Mouse (Mus musculus): ENCODE data around the gene 4930535I16Rik.
"Not testable (repeated sequence)": the region's sequence is repeated elsewhere in the genome, so short reads cannot be mapped to it uniquely, and the experiment has no call there.

4930535I16Rik gene

DNA sequence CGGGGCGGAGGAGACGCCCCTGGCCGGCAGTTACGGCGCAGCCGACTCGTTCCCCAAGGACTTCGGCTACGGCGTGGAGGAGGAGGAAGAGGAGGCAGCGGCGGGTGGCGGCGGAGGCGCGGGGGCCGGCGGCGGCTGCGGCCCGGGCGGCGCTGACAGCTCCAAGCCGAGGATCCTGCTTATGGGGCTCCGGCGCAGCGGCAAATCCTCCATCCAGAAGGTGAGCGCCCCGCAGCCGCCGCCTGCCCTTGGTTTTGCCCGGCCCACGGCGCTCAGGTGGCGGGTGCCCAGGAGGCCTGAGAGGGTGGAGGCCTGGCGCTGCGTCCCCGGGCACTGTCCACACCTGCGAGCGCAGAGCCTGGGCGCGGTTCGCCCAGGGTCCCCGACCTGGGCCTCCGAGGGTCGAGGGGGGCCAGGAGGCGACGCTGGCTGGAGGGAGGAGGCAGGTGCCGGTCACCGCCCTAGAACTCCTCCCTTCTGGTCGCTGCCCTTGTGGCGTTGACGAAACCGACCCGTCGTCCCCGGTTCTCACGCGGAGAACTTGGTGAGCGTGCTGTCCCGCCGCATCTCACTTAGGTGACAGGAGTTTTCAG lies at the start of gene 4930535I16Rik:
Gene 4930535I16Rik, minus strand, starts transcription at position 475 of the 593 bp plus-strand sequence.
- DNase-seq (ENCODE audit: low read depth) = no peak

GRCm38 (mm10) chr4:123962721-123963120 lies 44.9 kb upstream of the 4930535I16Rik start:
- DNase-seq (ENCODE audit: low read depth) = no peak

DNA sequence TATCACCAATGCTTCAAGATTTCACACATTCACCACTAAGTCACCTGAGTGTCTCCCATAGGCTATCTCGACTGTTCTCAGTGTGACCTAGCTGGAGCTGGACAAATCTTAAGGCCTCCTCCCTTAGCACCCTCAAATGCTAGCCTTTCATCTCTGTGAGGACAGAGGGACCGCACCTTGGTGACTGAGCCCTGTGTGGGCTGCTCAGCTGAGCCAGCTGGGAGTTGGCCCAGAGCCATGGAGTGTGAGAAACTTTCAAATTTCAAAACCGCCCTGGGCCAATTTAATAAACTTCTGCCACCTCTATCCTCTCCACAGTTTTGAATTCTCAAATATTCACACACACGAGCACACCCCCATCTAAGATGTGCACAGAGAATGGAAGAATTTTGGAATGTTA lies 43.1 kb upstream of the 4930535I16Rik start:
- DNase-seq (ENCODE audit: low read depth) = no peak

DNA sequence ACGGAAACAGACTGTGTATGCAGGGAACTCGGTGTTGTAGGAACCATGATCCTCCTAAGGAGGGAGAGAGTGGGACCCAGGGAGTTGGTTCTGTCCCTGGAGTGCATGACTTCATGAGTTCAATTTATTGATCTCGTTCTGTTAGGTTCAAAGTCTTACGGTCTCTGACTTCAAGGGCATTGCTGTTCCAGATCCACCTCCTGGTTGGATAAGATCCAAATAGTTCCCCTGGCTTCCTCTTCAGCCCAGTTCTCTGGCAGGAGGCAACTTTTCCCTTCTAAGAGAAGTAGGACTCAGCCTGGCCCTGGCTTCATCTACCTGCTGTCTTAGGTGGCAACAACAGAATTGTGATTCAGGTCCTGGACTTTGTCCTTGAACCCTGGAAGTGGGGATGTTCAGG lies 40.1 kb upstream of the 4930535I16Rik start:
- no peak for DNase-seq (ENCODE audit: low read depth)

- DNase-seq (ENCODE audit: low read depth) = no peak
These were observed 39.6 kb upstream of the 4930535I16Rik start for GRCm38 (mm10) chr4:123957492-123957808.

DNA sequence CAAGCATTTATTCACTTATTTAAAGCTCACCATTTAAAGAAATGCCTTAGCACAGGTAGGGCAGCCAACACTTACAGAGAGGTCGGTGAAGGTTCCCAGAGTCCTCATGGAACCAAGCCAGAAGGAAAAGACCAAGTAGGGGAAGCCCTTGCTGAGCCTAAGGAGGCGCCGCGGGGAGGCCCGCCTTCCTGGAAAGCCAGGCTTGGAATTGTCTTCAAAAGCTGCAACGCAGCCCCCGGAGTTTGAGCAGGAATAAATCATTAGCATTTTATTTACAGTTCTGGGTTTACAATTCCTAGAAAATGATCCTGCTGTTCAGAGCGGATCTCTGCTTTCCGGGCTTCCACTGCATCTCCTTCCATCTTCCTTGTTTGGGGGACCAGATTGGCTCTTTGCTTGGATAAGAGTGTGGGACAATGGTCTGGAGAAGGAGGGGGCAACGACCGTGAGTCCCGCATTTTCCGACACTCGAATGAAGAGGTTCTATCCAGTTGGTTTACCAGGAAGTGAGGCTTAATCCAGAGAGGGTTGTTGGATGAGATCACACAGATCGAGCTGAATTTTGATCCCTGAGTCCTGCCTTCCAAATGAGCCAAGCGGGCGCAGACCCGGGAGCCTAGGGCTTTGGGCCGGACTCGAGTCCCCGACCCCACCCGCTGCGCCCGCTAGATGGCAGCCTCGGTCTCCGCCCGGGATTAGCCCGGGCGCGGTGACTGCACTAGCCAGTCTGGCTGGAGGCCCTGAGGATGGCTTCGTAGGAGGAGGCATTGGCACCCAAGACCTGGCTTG lies 39.1 kb upstream of the 4930535I16Rik start:
- DNase-seq (ENCODE audit: low read depth) = peak; percentile 14

DNA sequence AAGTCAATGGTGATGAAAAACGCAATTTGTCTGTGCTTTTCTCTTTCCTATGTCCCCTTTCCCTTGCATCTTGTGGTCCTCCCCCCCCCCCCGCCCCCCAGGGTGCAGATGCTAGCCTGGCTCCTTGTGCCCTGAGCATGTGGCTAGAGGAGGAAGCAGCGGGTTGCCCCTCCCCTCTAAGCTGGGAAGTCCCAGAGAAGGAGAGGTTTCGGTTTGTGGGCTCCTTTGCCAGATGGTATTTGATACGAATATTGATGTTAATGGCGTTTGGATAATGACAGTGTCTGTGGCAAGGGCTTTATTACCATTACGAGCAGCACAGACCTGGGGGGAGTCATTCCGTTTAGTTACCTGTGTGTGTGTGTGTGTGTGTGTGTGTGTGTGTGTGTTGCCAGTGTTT lies 34.2 kb upstream of the 4930535I16Rik start:
- no peak for DNase-seq (ENCODE audit: low read depth)

DNA sequence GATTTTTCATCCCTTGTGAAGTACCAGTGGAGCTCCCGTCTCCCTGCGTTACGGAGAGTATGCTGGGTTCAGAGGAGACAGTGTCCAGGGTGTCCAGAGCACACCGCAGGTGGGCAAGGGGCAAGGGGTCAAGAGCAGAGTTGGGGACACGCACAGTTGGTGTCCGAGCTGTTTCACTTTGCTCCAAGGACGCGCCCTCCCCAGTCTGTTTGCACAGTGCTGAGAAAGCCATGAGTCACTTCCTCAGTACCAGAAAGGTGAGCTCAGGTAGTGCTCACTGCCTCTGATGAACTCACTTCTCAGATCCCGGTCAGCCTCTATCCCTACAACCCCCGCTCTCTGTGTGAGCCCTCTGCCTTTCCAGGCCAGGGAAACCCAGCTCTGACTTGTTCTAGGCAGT lies 31.8 kb upstream of the 4930535I16Rik start:
- no peak for DNase-seq (ENCODE audit: low read depth)

DNA sequence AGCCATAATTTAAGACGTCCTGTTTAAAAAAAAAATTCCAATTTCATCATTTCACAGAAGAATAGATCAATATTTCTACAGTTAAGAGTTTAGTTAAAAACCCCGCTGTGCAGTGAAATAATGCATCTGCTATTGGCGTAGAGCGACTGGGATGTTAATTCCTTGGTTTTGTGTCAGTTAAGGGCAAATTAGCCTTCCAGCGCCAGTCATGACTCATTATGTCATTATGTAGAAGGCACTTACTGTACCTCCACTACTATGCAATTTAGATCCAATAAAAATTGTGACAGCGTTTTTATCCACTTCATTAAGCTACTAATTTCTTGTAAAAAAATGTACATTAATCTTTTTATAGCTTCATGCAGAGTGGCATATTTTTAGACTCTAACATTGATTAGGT lies 31.1 kb upstream of the 4930535I16Rik start:
- DNase-seq (ENCODE audit: low read depth) = no peak

DNA sequence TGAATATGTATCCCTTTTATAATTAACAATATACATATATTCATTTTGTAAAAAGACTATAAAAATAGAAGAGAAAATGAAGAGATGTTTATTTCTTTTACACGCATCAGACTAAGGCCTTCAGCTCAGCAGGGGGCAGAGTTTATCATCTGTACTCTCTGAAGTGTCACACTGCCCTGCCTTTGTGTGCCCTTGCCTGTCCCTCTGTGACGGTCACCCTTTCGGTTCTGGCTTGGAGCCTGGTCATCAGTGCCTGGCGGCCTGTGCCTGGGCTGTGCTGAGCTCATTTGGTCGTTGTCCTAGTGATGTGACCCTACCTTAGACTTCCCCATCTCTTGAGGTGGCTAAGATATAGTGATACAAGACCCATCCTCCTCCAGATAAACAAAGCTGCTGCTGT lies 29.3 kb upstream of the 4930535I16Rik start:
- no peak for DNase-seq (ENCODE audit: low read depth)

DNA sequence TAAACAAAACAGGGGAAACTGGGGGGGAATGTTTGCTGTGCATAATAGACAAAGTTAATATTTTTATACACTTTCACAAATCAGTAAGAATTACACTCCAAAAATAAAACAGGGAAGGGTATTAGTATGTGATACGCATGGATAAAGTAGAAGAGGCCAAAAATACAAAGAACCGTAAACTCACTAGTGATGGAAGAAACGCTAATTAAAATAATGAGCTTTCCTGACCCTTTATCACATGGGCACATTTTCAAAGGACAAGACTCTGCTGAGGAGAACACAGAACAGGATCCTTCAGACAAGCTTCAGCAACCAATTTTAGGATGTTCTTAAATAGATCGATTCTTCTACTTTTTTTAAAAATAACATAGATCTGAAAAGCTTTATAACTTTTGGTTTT lies 28.9 kb upstream of the 4930535I16Rik start:
- DNase-seq (ENCODE audit: low read depth) = no peak

GRCm38 (mm10) chr4:123940878-123941277 lies 23.1 kb upstream of the 4930535I16Rik start:
- DNase-seq (ENCODE audit: low read depth) = not testable (repeated sequence)

GRCm38 (mm10) chr4:123939838-123940237 lies 22.0 kb upstream of the 4930535I16Rik start:
- DNase-seq (ENCODE audit: low read depth) = peak; percentile 64

- DNase-seq (ENCODE audit: low read depth) = no peak
These were observed 18.2 kb upstream of the 4930535I16Rik start for GRCm38 (mm10) chr4:123936059-123936458.

DNA sequence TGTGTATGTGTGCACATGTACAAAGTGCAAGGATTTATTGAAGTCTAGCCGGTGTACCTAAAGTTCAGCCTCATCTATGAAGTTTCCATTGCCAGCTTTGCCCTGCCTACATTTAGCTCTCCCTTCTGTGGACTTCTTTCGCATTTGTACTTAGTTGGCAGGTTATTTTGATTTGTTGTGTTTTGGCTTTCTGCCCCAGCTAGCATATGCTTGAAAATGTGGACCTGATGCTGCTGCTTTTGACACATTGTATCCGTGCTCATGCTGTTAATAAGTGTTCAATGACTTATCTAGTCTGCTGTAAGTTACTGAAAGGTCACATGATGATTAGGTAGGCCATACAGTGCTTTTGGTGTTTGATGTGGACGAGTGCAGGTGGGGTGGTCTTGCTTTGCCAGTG lies 16.5 kb upstream of the 4930535I16Rik start:
- no peak for DNase-seq (ENCODE audit: low read depth)

DNA sequence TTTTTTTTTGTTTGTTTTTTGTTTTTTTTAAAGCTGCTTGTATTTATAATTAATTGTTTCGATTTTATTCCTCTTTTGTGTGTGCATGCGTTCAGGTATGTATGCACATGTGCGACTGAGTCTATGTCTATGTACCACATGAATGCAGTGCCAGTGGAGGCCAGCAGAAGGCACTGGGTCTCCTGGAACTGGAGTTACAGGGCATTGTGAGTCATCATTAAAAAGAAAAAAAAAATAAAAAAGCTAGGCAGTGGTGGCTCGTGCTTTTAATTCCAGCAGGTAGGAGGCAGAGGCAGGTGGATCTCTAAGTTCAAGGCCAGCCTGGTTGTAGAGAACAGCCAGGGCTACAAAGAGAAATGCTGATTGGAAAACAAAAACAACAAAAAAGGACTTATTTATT lies 12.2 kb upstream of the 4930535I16Rik start:
- no peak for DNase-seq (ENCODE audit: low read depth)

DNA sequence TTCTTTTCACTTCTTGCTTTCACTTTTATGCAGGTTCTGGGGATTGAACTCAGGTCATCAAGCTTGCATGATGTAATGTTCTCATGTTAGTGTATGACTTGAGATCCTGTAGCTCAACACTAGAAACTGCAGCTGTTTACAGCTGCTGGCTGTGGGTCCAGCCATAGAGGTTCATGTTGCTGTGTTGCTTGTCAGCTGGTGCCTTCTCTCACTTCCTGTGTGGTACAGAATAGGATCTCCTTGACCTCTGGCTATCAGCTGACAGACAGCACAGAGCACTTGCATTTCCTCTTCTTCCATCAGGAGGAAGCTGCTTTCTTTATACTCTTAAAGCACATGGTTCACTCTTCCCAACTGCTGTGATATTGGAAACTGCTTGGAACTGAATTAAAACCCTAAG lies 10.1 kb upstream of the 4930535I16Rik start:
- DNase-seq (ENCODE audit: low read depth) = no peak

GRCm38 (mm10) chr4:123921055-123921565 lies 3.3 kb upstream of the 4930535I16Rik start:
- no peak for DNase-seq (ENCODE audit: low read depth)

- DNase-seq (ENCODE audit: low read depth) = no peak
These were observed 1.0 kb upstream of the 4930535I16Rik start for GRCm38 (mm10) chr4:123918851-123919250.

- peak; percentile 97 for DNase-seq (ENCODE audit: low read depth)
These were observed 874 bp downstream of the 4930535I16Rik start, which contains the start of gene Rragc for GRCm38 (mm10) chr4:123916748-123917547. Gene Rragc, plus strand, starts transcription at chr4:123917446.

DNA sequence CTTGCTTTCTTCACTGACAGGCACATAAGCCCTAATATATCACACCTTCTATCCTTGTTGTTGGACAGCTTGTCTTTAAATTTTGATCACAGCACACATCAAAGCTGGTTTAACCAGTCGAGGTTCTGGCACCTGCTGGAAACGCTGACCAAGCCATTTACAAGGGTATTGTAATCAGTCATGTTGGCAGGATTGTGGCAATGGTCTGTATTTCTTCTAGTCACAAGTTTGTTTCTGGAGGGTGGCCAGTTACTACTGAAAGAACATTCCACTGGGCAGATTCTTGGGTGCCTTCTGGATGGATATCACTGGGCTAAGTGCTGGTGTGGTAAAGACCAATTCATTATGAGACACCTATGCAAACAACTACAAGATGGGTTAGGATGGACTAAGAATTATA lies 5.4 kb downstream of the 4930535I16Rik start:
- DNase-seq (ENCODE audit: low read depth) = no peak

DNA sequence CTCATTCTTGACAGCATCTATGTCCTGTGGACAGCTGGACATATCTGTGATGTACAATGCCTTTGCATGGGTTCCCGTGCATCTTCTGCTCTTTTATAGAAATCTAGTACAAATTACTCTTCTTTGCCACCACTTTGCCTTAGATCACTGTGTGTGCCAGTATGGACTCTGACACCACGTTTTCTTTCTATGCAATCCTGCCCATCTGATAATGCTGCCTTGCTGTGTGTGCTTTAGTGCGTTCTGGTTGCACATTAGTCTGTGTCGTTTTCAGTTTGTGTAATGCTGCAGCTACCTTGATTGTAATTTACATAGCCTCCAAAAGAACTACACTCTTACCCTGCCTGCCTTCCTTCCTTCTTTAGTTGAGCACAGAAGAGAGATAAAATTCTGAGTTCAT lies 6.3 kb downstream of the 4930535I16Rik start:
- DNase-seq (ENCODE audit: low read depth) = no peak
